Mouse (Mus musculus): ENCODE measurements around the gene Hba-a2. TPM values are rescaled to one million over a fixed set of nuclear protein-coding genes. Genes with fewer than 3 reads are reported as not detected.

Gene Hba-a2
- polyA plus RNA-seq, 1 experiment: 2,638 TPM

- 43% methylated on average over 5 of the region's 5 CpGs for WGBS
- TF ChIP-seq CTCF (IDR thresholded peaks at IDR 0.05; ENCODE audit: borderline replicate concordance, control insufficient read depth, extremely low read depth, insufficient read depth, low read length, poor library complexity) (no peak), POLR2A (IDR thresholded peaks at IDR 0.05; ENCODE audit: control insufficient read depth, extremely low read depth, insufficient read depth, low read length, poor library complexity) (no peak)
- Histone ChIP-seq H3K4me3 (ENCODE audit: control insufficient read depth, insufficient read depth, low read length) (no peak overlapping the region), H3K27ac (ENCODE audit: control insufficient read depth, insufficient read depth, low read length) (no peak overlapping the region), H3K27me3 (ENCODE audit: control insufficient read depth, insufficient read depth, low read length) (no peaks in the 10 kb centered on the region), H3K36me3 (ENCODE audit: control insufficient read depth, insufficient read depth, low read length) (no peaks in the 10 kb centered on the region), H3K4me1 (replicated peaks; ENCODE audit: control insufficient read depth, insufficient read depth, low read length) (peaks cover 8% of the 10 kb centered on the region)
- DNase-seq: no peak
Measured at GRCm38 (mm10) chr11:32267964-32268363, 28.3 kb upstream of the Hba-a2 start.

DNA sequence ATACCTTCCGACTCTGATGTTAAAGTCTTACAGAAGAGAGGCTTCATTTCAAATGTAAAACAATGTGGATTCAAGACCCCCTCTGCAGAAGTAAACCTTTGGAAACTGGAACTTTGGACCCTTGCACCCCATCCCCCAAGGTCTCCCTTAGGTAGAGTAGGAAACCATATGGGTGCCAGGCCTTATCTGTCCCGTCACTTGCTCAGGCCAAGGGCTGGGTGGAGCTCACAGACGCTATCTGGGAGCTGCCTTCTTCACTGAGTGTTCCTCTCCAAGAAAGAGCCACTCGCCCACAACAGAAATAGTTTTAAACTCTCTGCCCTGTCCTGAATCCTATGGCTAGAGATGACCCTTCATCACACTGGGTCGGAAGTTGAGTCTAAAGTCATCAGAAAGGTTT lies 27.3 kb upstream of the Hba-a2 start:
- Histone ChIP-seq H3K27ac (ENCODE audit: control insufficient read depth, insufficient read depth, low read length) (no peak overlapping the region), H3K36me3 (ENCODE audit: control insufficient read depth, insufficient read depth, low read length) (no peaks in the 10 kb centered on the region), H3K4me3 (ENCODE audit: control insufficient read depth, insufficient read depth, low read length) (no peak overlapping the region), H3K4me1 (replicated peaks; ENCODE audit: control insufficient read depth, insufficient read depth, low read length) (peaks cover 8% of the 10 kb centered on the region), H3K27me3 (ENCODE audit: control insufficient read depth, insufficient read depth, low read length) (no peaks in the 10 kb centered on the region)
- TF ChIP-seq CTCF (IDR thresholded peaks at IDR 0.05; ENCODE audit: borderline replicate concordance, control insufficient read depth, extremely low read depth, insufficient read depth, low read length, poor library complexity) (no peak), POLR2A (IDR thresholded peaks at IDR 0.05; ENCODE audit: control insufficient read depth, extremely low read depth, insufficient read depth, low read length, poor library complexity) (no peak)
- 97% methylated on average over 5 of the region's 5 CpGs for WGBS
- no peak for DNase-seq

DNA sequence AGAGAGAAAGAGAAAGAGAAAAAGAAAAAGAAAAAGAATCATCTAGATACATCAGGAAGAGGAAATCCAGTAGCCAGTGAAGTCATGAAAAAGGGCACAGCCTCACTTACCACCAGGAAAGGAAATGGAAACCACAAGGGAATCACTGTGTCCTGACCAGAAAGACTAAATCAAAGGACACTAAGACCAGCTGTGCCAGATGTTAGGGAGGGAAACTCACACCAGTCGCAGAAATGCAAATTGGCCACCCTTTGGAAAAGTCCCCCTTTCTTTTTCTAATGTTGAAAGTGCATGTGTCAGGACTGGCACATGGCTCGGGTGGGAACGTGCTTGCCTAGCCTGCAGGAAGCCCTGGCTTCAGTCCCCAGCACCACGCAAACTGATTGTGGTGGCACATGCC lies 25.1 kb upstream of the Hba-a2 start:
- Histone ChIP-seq H3K4me3 (ENCODE audit: control insufficient read depth, insufficient read depth, low read length) (no peak overlapping the region), H3K27me3 (ENCODE audit: control insufficient read depth, insufficient read depth, low read length) (no peaks in the 10 kb centered on the region), H3K27ac (ENCODE audit: control insufficient read depth, insufficient read depth, low read length) (no peak overlapping the region), H3K36me3 (ENCODE audit: control insufficient read depth, insufficient read depth, low read length) (no peaks in the 10 kb centered on the region), H3K4me1 (replicated peaks; ENCODE audit: control insufficient read depth, insufficient read depth, low read length) (peaks cover 5% of the 10 kb centered on the region)
- WGBS: 11% methylated on average over 4 of the region's 4 CpGs
- TF ChIP-seq CTCF (IDR thresholded peaks at IDR 0.05; ENCODE audit: borderline replicate concordance, control insufficient read depth, extremely low read depth, insufficient read depth, low read length, poor library complexity) (no peak), POLR2A (IDR thresholded peaks at IDR 0.05; ENCODE audit: control insufficient read depth, extremely low read depth, insufficient read depth, low read length, poor library complexity) (no peak)
- DNase-seq: no peak

DNA sequence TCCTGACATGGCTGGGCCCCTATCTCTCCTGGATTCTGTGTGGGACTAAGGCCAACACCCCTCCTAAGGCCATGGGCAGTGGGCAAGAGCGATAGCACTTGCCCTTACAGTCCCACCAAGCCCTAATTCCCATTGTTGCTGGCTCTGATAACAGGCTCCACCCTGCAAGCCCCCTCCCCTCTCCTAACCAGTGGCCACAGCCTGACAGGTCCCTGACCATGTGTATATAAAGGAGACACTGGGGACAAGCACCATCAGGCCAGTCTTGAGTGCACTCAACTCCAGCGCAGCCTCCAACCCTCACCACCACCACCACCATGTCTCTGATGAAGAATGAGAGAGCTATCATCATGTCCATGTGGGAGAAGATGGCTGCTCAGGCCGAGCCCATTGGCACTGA lies 19.9 kb upstream of the Hba-a2 start, which contains the start of gene Hba-x:
Gene Hba-x, plus strand, starts transcription at position 54 of the 400 bp plus-strand sequence.
- DNase-seq: no peak
- TF ChIP-seq POLR2A (IDR thresholded peaks at IDR 0.05; ENCODE audit: control insufficient read depth, extremely low read depth, insufficient read depth, low read length, poor library complexity) (no peak), CTCF (IDR thresholded peaks at IDR 0.05; ENCODE audit: borderline replicate concordance, control insufficient read depth, extremely low read depth, insufficient read depth, low read length, poor library complexity) (no peak)
- no peaks in the 10 kb centered on the region for H3K4me1 ChIP-seq (replicated peaks; ENCODE audit: control insufficient read depth, insufficient read depth, low read length)
- WGBS: 85% methylated on average over 3 of the region's 3 CpGs
- no peak within 1 kb of the TSS for H3K27ac ChIP-seq (ENCODE audit: control insufficient read depth, insufficient read depth, low read length)
- H3K4me3 ChIP-seq (ENCODE audit: control insufficient read depth, insufficient read depth, low read length): no peak within 1 kb of the TSS
- no peaks in the 10 kb centered on the region for H3K36me3 ChIP-seq (ENCODE audit: control insufficient read depth, insufficient read depth, low read length)
- no peaks in the 10 kb centered on the region for H3K27me3 ChIP-seq (ENCODE audit: control insufficient read depth, insufficient read depth, low read length)

GRCm38 (mm10) chr11:32277736-32278457 lies 18.4 kb upstream of the Hba-a2 start:
- no peak for TF ChIP-seq POLR2A (IDR thresholded peaks at IDR 0.05; ENCODE audit: control insufficient read depth, extremely low read depth, insufficient read depth, low read length, poor library complexity)
- no peak for TF ChIP-seq CTCF (IDR thresholded peaks at IDR 0.05; ENCODE audit: borderline replicate concordance, control insufficient read depth, extremely low read depth, insufficient read depth, low read length, poor library complexity)
- no peaks in the 10 kb centered on the region for H3K27me3 ChIP-seq (ENCODE audit: control insufficient read depth, insufficient read depth, low read length)
- 83% methylated on average over 21 of the region's 21 CpGs for WGBS
- no peaks in the 10 kb centered on the region for H3K4me1 ChIP-seq (replicated peaks; ENCODE audit: control insufficient read depth, insufficient read depth, low read length)
- no peak overlapping the region for H3K27ac ChIP-seq (ENCODE audit: control insufficient read depth, insufficient read depth, low read length)
- no peak overlapping the region for H3K4me3 ChIP-seq (ENCODE audit: control insufficient read depth, insufficient read depth, low read length)
- DNase-seq: no peak
- H3K36me3 ChIP-seq (ENCODE audit: control insufficient read depth, insufficient read depth, low read length): no peaks in the 10 kb centered on the region

DNA sequence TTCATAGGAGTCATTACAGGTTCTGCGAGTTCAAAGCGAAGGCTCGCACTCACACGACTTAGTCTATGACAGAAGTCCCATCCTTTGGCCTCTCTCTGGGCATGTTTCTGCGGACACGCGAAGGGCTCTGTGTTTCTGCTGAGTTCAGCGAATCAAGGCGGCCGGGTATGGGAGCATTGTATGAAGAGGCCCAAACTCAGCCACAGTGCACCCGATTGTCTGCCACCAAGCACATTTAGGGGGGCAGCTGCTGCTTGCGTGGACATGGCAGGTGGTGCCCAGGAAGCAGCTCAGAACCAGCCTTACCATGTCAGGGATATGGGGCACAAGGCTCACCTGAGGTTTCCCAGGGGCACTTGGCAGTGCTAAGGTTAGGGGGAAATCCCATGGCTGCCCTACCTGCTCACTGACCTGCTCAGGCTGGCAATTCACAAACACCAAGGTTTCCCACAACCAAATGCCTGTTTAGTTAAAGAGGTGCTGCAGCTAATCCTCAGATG lies 17.8 kb upstream of the Hba-a2 start:
- Histone ChIP-seq H3K4me1 (replicated peaks; ENCODE audit: control insufficient read depth, insufficient read depth, low read length) (no peaks in the 10 kb centered on the region), H3K27ac (ENCODE audit: control insufficient read depth, insufficient read depth, low read length) (no peak overlapping the region), H3K4me3 (ENCODE audit: control insufficient read depth, insufficient read depth, low read length) (no peak overlapping the region), H3K27me3 (ENCODE audit: control insufficient read depth, insufficient read depth, low read length) (no peaks in the 10 kb centered on the region), H3K36me3 (ENCODE audit: control insufficient read depth, insufficient read depth, low read length) (no peaks in the 10 kb centered on the region)
- WGBS: 88% methylated on average over 12 of the region's 12 CpGs
- no peak for TF ChIP-seq CTCF (IDR thresholded peaks at IDR 0.05; ENCODE audit: borderline replicate concordance, control insufficient read depth, extremely low read depth, insufficient read depth, low read length, poor library complexity)
- no peak for TF ChIP-seq POLR2A (IDR thresholded peaks at IDR 0.05; ENCODE audit: control insufficient read depth, extremely low read depth, insufficient read depth, low read length, poor library complexity)
- DNase-seq: no peak

All from thymus, adult 2 months (tissue).